Mouse (Mus musculus) neural tube, embryonic 10.5 days (tissue): ENCODE measurements at regions not wholly inside any gene's neighbourhood (a gene's known extent, or its start where the extent isn't known, plus 50 kb on each side); places are given as distances from the start of the nearest gene placed in this dataset.

Experiments used
- DNase-seq: peaks from one replicate; pipeline ENCODE4 v3.0.0-alpha.2; 2017; ENCODE audit warnings: low spot score; ENCODE audit errors: extremely low spot score

GRCm38 (mm10) chr17:88116321-88116720, 51.2 kb upstream of the Fbxo11 start:
- DNase-seq: no peak

- no peak for DNase-seq
These were observed 53.6 kb upstream of the Fbxo11 start for GRCm38 (mm10) chr17:88118714-88119113.

DNA sequence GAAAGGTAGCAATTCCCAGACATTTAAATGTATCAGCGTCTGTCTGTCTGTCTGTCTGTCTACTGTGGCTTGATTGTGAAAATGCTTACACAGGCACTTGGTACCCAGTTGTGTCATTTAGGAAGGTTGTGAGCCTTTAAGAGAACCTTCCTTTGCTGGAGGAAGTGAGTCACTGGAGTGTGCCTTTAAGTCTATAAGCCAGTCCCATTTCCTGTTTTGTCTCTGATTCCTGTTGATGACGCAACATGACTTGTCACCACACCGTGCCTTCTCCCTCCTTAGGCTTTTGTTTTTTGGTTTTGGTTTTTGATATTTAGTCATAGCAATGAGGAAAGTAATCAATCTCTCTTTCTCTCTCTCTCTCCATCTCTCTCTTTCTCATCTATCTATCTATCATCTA, 58.6 kb upstream of the Fbxo11 start:
- DNase-seq: no peak

DNA sequence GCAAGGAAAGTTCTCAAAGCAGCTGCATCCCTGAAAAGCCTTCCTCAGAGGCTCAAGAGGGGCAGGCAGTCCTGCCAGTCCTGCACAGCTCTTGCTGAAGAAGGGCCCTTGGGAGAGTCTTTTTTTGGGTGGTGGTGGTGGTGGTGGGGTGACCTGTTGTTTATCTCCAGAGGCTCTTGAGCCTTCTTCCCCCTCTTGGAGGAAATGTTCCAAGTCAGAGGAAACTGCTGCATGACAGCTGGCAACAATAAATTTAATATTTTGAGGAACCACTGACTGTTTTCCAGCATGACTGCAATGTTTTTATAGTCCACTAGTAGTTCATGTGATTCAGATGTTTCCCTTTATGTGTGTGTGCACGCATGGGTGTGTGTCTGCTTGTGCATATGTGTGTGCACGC, 62.0 kb upstream of the Fbxo11 start:
- DNase-seq: no peak

DNA sequence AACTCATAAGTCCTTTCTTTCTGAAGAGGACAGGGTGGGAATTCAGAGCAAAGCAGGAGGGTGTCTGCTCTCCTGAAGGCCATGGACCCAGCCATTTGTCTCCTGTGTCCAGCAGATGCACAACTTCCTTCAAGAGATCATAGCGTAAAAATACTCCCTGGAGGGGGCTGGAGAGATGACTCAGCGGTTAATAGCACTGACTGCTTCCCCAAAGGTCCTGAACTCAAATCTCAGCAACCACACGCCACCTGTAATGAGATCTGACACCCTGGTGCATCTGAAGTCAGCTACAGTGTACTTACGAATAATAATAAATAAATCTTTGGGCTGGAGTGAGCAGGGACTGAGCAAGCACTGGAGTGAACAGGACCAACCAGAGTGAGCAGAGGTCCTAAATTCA, 66.2 kb upstream of the Fbxo11 start:
- DNase-seq: no peak

DNA sequence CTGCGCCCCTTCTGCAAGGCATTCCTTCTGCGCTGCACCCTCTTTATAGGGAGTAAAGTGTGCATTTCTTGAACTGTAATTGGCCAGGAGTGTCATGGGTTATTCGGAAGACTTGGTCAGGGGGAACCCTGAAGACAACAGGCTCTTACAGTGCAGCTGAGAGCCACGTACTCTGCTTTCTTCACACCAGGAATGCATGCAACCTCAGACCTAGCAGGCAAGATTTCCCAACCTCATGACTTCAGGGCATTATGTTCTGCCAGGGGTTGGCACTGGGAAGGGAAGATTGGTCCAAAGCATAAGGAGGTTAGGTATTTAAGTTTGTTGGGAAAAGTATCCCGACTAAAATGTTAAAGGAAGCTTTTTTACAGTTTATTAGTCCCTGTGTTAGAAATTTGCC, 66.9 kb upstream of the Fbxo11 start:
- no peak for DNase-seq

- no peak for DNase-seq
These were observed 67.7 kb upstream of the Fbxo11 start for GRCm38 (mm10) chr17:88132601-88133346.

- no peak for DNase-seq
These were observed 69.5 kb upstream of the Fbxo11 start for GRCm38 (mm10) chr17:88134546-88134945.

- no peak for DNase-seq
These were observed 76.4 kb upstream of the Fbxo11 start for GRCm38 (mm10) chr17:88141538-88141937.

DNA sequence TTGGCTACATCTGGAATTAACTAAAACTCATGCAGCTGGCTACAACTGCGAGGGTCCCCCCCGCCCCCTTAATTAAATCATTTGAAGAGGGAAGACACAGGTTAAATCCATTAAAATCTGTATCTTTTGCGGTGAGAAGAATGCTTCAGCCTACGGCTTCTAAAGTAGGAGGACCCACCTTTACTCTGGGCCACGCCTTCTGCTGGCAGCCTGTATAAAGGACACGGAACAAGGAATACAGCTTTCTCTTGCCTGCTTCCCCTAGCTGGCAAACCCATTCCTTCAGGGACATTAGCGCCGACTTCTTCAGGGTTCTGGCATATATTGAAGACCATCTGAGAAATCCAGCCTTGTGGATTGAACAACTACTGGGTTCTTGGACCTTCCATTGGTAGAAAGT, 76.9 kb upstream of the Fbxo11 start:
- no peak for DNase-seq

GRCm38 (mm10) chr17:88142809-88143208, 77.7 kb upstream of the Fbxo11 start:
- DNase-seq: no peak

GRCm38 (mm10) chr17:88143378-88143943, 78.4 kb upstream of the Fbxo11 start:
- DNase-seq: no peak

GRCm38 (mm10) chr17:88158550-88158949, 93.5 kb upstream of the Fbxo11 start:
- no peak for DNase-seq

DNA sequence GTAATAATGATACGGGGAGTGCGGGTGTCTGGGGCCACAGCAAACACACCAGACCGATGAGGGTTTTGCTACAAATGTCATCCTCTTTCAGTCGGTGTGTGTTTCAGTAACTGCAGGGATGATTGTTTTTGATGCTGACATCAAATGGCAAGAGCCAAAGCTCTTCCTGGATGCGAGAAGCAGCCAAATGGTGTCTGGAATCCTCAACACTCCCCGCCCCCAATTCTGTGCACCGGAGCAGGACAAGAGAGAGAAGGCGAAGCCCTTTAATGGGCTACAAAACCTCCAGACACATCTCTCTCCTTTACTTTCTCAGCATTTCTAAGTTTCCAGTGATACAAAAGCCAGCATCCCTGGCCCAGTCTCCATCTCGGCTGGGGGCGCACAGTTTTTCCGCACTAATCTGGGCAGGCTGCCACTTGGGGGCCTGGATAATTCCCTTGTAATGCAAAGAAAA, 94.1 kb upstream of the Fbxo11 start:
- DNase-seq: peak; percentile 23

DNA sequence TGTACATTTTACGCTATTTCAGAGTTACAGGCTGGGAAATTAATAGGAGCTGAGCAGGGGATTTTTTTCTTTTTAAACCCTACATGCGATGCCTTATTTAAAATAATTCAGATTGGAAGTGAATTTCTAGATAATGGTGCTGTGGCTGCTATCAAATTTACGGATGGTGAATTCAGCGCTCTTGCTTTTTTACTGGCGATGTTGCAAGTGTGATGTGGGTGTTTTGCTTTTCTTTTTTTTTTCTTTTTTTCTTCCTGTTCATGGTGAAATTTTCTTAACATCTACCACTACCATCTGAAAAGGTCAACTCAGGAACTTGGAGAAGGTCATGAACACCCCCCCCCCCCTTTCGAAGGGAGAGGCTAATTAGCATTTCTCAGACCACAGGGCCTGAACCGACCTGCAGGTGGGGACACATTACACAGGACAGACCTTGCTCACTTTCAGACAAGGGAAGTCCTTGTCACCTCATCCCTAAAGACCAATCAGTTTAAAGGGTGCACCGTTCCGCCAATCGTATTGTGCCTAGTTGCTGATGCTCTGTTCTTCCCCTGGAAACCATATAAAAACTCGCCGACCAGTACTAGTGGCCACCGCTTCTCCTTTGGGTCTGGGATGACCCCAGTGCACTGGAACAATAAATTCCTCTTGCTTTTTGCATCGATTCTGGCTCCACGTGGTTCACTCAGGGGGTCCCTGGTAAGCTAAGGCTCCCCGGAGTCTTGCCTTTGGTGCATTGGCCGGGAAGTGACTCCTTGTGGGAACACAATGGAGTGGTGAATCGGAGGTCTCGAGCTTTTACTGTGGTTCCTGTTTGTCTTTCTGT, 95.0 kb upstream of the Fbxo11 start:
- DNase-seq: no peak

DNA sequence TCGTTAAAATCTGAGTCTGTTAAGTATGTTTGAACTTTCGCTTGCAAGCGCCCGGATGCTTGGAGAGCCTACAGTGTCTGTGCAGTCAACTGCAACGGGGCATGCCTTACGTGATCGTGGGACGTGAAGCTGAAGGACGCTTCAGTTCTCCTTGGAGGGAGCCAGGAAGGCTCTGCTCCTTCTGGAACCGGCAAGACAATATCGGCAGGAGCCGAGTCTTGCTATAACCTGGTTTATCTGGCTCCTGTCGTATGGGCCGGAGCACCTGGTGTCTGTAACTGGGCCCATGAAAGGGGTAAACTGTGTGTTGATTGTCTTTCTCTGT, 95.5 kb upstream of the Fbxo11 start:
- no peak for DNase-seq

GRCm38 (mm10) chr17:88161766-88162165, 96.7 kb upstream of the Fbxo11 start:
- DNase-seq: no peak

DNA sequence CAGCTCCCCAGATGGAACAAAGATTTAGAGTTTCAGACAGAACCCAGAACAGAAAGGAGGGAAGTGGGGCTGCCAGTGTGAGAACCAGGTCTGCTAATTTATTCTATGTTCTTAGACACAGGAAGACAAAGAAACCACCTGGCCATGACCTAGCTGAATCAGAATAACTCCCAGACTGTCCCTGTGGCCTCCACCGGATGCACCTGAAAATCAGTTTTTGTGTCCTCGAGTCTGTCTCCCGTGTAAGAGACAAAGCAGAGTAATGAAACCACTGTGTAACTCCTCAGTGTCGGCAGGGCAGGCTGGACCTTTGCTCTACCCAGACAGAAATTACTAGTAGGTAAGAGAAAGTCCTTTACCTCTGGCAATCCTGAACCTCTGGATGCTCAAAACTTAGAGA, 99.7 kb upstream of the Fbxo11 start:
- no peak for DNase-seq

GRCm38 (mm10) chr17:88165811-88166210, 100.7 kb upstream of the Fbxo11 start:
- no peak for DNase-seq

DNA sequence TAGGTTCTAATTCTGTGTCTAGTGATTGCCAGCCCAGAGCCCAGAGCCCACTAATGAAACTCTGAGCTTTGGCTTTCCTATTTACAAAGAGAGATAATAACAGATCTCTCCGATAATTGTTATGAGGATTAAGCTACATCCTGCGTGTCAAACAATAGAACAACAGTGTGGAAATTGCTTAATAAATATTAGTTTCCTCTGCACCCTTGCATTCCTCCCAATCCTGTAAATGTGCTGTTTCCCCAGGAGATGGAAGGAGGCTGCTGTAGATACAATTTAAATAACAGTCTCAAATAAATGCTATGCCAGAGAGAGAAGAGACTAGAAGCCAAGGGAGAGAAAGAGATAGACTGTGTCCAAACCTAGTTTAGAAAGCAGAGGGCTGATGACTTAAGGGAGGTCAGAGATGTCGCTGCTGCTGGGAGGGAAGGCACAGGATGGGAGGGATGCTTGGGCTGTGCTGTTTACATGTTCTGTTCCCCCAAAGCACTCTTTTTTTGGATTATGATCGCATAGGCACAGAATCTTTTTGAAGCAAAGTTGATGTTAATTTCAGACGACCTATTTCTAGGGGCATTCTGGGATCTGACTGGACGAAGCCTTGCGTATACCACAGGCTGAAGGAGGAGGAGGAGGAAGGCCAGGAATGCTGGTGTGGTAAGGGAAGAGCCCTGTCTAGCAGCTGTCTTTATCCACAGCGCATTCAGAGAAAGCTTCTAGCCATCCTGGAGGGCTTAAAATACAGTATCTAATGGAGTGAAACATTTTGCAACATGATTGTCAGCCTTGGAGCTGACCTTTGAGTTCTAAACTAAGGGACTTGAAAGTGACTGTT, 103.4 kb upstream of the Fbxo11 start:
- DNase-seq: no peak

DNA sequence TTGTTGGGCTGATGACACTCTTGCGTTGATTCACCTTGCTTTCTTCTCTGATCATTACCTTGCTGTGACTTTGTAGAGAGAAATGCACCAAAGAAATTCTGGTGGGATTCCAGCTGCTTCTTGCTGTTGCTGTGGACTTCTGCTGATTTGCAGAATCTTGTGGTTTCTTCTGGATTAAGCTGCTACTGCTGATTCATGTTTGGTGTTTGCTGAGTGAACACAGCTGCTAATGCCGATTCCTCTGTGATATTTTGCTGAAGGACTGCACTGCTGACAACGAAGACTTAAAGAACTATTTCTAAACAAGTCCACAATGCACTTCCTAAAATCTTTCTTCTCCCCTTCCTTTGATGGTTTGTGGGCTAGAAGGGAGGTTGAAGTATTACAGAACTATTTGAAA, 106.5 kb upstream of the Fbxo11 start:
- DNase-seq: no peak
